Mouse (Mus musculus): ENCODE results near the gene Prkacb.

- TF ChIP-seq CTCF (IDR thresholded peaks at IDR 0.05; ENCODE audit: low read depth) (no peak), EP300 (IDR thresholded peaks at IDR 0.05; ENCODE audit: low read depth) (no peak)
Measured at GRCm38 (mm10) chr3:146723037-146723436, 89.8 kb downstream of the Prkacb start.

Data from liver, embryonic 14.5 days (tissue).